Mouse (Mus musculus) megakaryocyte, embryonic 14.5 days (primary cell): ENCODE results near the gene Sars.

Source experiments
- FLI1 ChIP-seq: IDR thresholded peaks from 2 replicates; pipeline ENCODE4 v1.6.1; 2012; ENCODE audit warnings: low read length, inconsistent platforms, mixed read lengths
- GATA1 ChIP-seq: IDR thresholded peaks from 3 replicates; pipeline ENCODE4 v1.6.1; 2012; ENCODE audit warnings: mixed read lengths, low read length, inconsistent platforms, borderline replicate concordance

- TF ChIP-seq GATA1, result no peak
- TF ChIP-seq FLI1, result no peak
These were observed 327 bp upstream of the Sars start for GRCm38 (mm10) chr3:108445366-108445705.
